Mouse (Mus musculus): ENCODE results near the gene Ccr2.
A peak's percentile ranks its signal among the peaks of the same experiment; 100 is the strongest.
"Not testable (repeated sequence)": the region's sequence is repeated elsewhere in the genome, so short reads cannot be mapped to it uniquely, and the experiment has no call there.

Gene Ccr2

GRCm38 (mm10) chr9:124101723-124102122, at the start of gene Ccr2:
Ccr2 (plus strand) TSS chr9:124101950.
- no peak for DNase-seq

GRCm38 (mm10) chr9:124053532-124053931, 48.2 kb upstream of the Ccr2 start:
- no peak for DNase-seq

GRCm38 (mm10) chr9:124056158-124056709, 45.5 kb upstream of the Ccr2 start:
- no peak for DNase-seq

GRCm38 (mm10) chr9:124059660-124060352, 41.9 kb upstream of the Ccr2 start:
- no peak for DNase-seq

- not testable (repeated sequence) for DNase-seq
Observed at GRCm38 (mm10) chr9:124061474-124062432, 40.0 kb upstream of the Ccr2 start.

- no peak for DNase-seq
Observed at GRCm38 (mm10) chr9:124066572-124067103, 35.1 kb upstream of the Ccr2 start.

GRCm38 (mm10) chr9:124068098-124069058, 33.4 kb upstream of the Ccr2 start:
- DNase-seq, result no peak

GRCm38 (mm10) chr9:124071506-124071905, 30.2 kb upstream of the Ccr2 start:
- no peak for DNase-seq

- no peak for DNase-seq
Observed at GRCm38 (mm10) chr9:124079803-124080202, 21.9 kb upstream of the Ccr2 start.

- not testable (repeated sequence) for DNase-seq
Observed at GRCm38 (mm10) chr9:124080471-124080870, 21.3 kb upstream of the Ccr2 start.

GRCm38 (mm10) chr9:124090441-124090840, 11.3 kb upstream of the Ccr2 start:
- no peak for DNase-seq

GRCm38 (mm10) chr9:124099127-124099526, 2.6 kb upstream of the Ccr2 start:
- no peak for DNase-seq

- no peak for DNase-seq
Observed at GRCm38 (mm10) chr9:124100357-124100756, 1.4 kb upstream of the Ccr2 start.

- no peak for DNase-seq
Observed at GRCm38 (mm10) chr9:124103199-124103598, 1.4 kb downstream of the Ccr2 start.

- no peak for DNase-seq
Observed at GRCm38 (mm10) chr9:124105196-124105595, 3.4 kb downstream of the Ccr2 start.

- DNase-seq, result no peak
Observed at GRCm38 (mm10) chr9:124107232-124107631, 5.5 kb downstream of the Ccr2 start.

- no peak for DNase-seq
Observed at GRCm38 (mm10) chr9:124108356-124109127, 6.8 kb downstream of the Ccr2 start.

- no peak for DNase-seq
Observed at GRCm38 (mm10) chr9:124111997-124112396, 10.2 kb downstream of the Ccr2 start.

GRCm38 (mm10) chr9:124112591-124113239, 11.0 kb downstream of the Ccr2 start:
- DNase-seq, result no peak

- no peak for DNase-seq
Observed at GRCm38 (mm10) chr9:124113777-124114176, 12.0 kb downstream of the Ccr2 start.

- peak; percentile 15 to 26 for DNase-seq
Observed at GRCm38 (mm10) chr9:124118489-124118888, 16.7 kb downstream of the Ccr2 start.
